Mouse (Mus musculus): ENCODE measurements around the gene Ntn3.

GRCm38 (mm10) chr17:24155742-24156141 is 53.6 kb downstream of the Ntn3 start:
- TF ChIP-seq POLR2A (IDR thresholded peaks at IDR 0.05; ENCODE audit: borderline replicate concordance, insufficient read depth, low read length) = no peak
- TF ChIP-seq CTCF (IDR thresholded peaks at IDR 0.05; ENCODE audit: borderline replicate concordance, insufficient read depth, low read depth, low read length) = no peak

Data from cerebellum, adult 2 months (tissue).